Mouse (Mus musculus): ENCODE measurements around the gene Cand1.

The Cand1 gene

GRCm38 (mm10) chr10:119239969-119240721 is at the start of gene Cand1:
TSS of gene Cand1 (minus strand) at chr10:119240055.
- peak; percentile 100 for DNase-seq (ENCODE audit: low spot score)

- no peak for DNase-seq (ENCODE audit: low spot score)
Observed at GRCm38 (mm10) chr10:119278871-119279270, 39.0 kb upstream of the Cand1 start.

GRCm38 (mm10) chr10:119274333-119274732 is 34.5 kb upstream of the Cand1 start:
- DNase-seq (ENCODE audit: low spot score): no peak

GRCm38 (mm10) chr10:119272536-119272935 is 32.7 kb upstream of the Cand1 start:
- DNase-seq (ENCODE audit: low spot score): no peak

- no peak for DNase-seq (ENCODE audit: low spot score)
Observed at GRCm38 (mm10) chr10:119272005-119272404, 32.1 kb upstream of the Cand1 start.

GRCm38 (mm10) chr10:119271101-119271500 is 31.2 kb upstream of the Cand1 start:
- DNase-seq (ENCODE audit: low spot score): no peak

GRCm38 (mm10) chr10:119270384-119270985 is 30.6 kb upstream of the Cand1 start:
- DNase-seq (ENCODE audit: low spot score): no peak

- no peak for DNase-seq (ENCODE audit: low spot score)
Observed at GRCm38 (mm10) chr10:119264761-119265160, 24.9 kb upstream of the Cand1 start.

GRCm38 (mm10) chr10:119262821-119263220 is 23.0 kb upstream of the Cand1 start:
- DNase-seq (ENCODE audit: low spot score): no peak

- DNase-seq (ENCODE audit: low spot score): no peak
Observed at GRCm38 (mm10) chr10:119257876-119258275, 18.0 kb upstream of the Cand1 start.

GRCm38 (mm10) chr10:119244146-119244545 is 4.3 kb upstream of the Cand1 start:
- DNase-seq (ENCODE audit: low spot score): no peak

GRCm38 (mm10) chr10:119240722-119241089 is 851 bp upstream of the Cand1 start:
- DNase-seq (ENCODE audit: low spot score): no peak

GRCm38 (mm10) chr10:119239633-119239968 is 254 bp downstream of the Cand1 start:
- no peak for DNase-seq (ENCODE audit: low spot score)

- peak; percentile 63 for DNase-seq (ENCODE audit: low spot score)
Observed at GRCm38 (mm10) chr10:119238985-119239631, 747 bp downstream of the Cand1 start.

- no peak for DNase-seq (ENCODE audit: low spot score)
Observed at GRCm38 (mm10) chr10:119231526-119231925, 8.3 kb downstream of the Cand1 start.

- DNase-seq (ENCODE audit: low spot score): no peak
Observed at GRCm38 (mm10) chr10:119230703-119231102, 9.2 kb downstream of the Cand1 start.

GRCm38 (mm10) chr10:119230074-119230669 is 9.7 kb downstream of the Cand1 start:
- DNase-seq (ENCODE audit: low spot score): no peak

GRCm38 (mm10) chr10:119223686-119224085 is 16.2 kb downstream of the Cand1 start:
- DNase-seq (ENCODE audit: low spot score): no peak

- no peak for DNase-seq (ENCODE audit: low spot score)
Observed at GRCm38 (mm10) chr10:119221631-119222030, 18.2 kb downstream of the Cand1 start.

GRCm38 (mm10) chr10:119219415-119219814 is 20.4 kb downstream of the Cand1 start:
- no peak for DNase-seq (ENCODE audit: low spot score)

GRCm38 (mm10) chr10:119218274-119219080 is 21.4 kb downstream of the Cand1 start:
- DNase-seq (ENCODE audit: low spot score): no peak

- DNase-seq (ENCODE audit: low spot score): no peak
Observed at GRCm38 (mm10) chr10:119212443-119212842, 27.4 kb downstream of the Cand1 start.
